Mouse (Mus musculus) thymus, adult 2 months (tissue): Measurements from ENCODE around the gene Gm5134. TPM values are rescaled to one million over a fixed set of nuclear protein-coding genes. Genes with fewer than 3 reads are reported as not detected.
A peak's percentile ranks its signal among the peaks of the same experiment; 100 is the strongest.

Experiments
- DNase-seq: peaks from one replicate; pipeline ENCODE4 v3.0.0; 2021
- H3K27ac ChIP-seq: fragments of 200-500 bp; 2 replicates; pipeline ENCODE4 v1.5.1; 2012; ENCODE audit warnings: low read length, control low read depth; ENCODE audit not compliant: control insufficient read depth, insufficient read depth
- H3K27me3 ChIP-seq: fragments of 200-500 bp; 2 replicates; pipeline ENCODE4 v1.6.1; 2012; ENCODE audit warnings: mild to moderate bottlenecking, low read length, moderate library complexity, mixed read lengths; ENCODE audit not compliant: control insufficient read depth, insufficient read depth
- H3K36me3 ChIP-seq: fragments of 200-500 bp; 2 replicates; pipeline ENCODE4 v1.6.1; 2012; ENCODE audit warnings: mild to moderate bottlenecking, low read length, moderate library complexity; ENCODE audit not compliant: control insufficient read depth, insufficient read depth
- H3K4me1 ChIP-seq: fragments of 200-500 bp; replicated peaks from 2 replicates; pipeline ENCODE4 v1.6.1; 2012; ENCODE audit warnings: low read length; ENCODE audit not compliant: control insufficient read depth, insufficient read depth
- H3K4me3 ChIP-seq: fragments of 200-500 bp; 2 replicates; pipeline ENCODE4 v1.5.1; 2012; ENCODE audit warnings: mild to moderate bottlenecking, low read length, control low read depth, moderate library complexity; ENCODE audit not compliant: control insufficient read depth, insufficient read depth
- CTCF ChIP-seq: fragments of 200-500 bp; IDR thresholded peaks from 2 replicates; pipeline ENCODE4 v1.5.1; 2012; ENCODE audit warnings: mild to moderate bottlenecking, control low read depth, low read length, moderate library complexity, borderline replicate concordance; ENCODE audit not compliant: control insufficient read depth, poor library complexity, insufficient read depth; ENCODE audit errors: extremely low read depth
- POLR2A ChIP-seq: fragments of 200-500 bp; IDR thresholded peaks from 2 replicates; pipeline ENCODE4 v1.6.1; 2012; ENCODE audit warnings: mild to moderate bottlenecking, low read length, control low read depth, moderate library complexity; ENCODE audit not compliant: control insufficient read depth, poor library complexity, insufficient read depth; ENCODE audit errors: extremely low read depth
- WGBS: fragments of 180-500 bp; shearing (Covaris S2); methylation state at CpG from one replicate; pipeline ENCODE4 v1.1.7; 2018; 5-methylcytosine and 5-hydroxymethylcytosine counted together
- polyA plus RNA-seq: library from polyadenylated mRNA; depleted of rRNA; stranded (reverse); fragments of >200 nt; gene quantifications from 2 replicates; pipeline ENCODE4 v1.2.3, GENCODE M21; 2012

The Gm5134 gene
- polyA plus RNA-seq, 1 experiment = 4.0 TPM

DNA sequence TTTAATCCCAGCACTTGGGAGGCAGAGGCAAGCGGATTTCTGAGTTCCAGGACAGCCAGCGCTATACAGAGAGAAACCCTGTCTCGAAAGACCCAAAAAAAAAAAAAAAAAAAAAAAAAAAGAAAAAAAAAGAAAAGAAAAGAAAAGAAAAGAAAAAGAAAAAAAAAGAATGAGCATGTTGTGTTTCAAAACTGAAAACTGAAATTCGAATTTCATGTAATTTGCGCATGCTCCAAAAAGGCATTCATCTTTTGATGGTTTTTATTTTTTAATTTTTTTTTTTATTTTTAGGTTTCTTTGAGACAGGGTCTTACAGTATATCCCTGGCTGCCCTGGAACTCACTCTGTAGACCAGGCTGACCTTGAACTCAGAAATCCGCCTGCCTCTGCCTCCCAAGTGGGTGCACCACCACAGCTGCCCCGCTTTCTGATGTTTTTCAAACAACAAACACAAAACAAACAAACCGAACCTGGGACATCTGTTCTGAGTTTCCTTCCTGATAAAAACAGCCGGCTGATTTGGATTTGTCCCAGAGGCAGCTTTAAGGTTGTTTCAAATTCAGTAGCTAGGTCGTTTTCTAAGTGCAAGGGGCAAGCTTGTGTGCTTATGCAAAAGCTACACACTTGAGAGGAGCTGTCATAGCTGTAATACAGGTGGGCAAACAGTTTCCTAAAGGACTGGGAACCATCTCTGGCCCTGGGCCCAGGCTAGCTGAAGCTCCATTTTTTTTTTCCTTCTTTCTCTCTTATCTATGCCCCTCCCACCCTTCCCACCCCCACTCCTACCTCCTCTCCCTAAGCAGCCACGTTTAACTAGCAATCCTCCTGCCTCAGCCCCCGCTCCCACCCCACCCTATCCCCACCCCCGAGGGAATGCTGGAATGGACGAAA, 77.4 kb downstream of the Gm5134 start:
- WGBS = 50% methylated on average over 14 of the region's 14 CpGs
- H3K36me3 ChIP-seq = no peaks in the 10 kb centered on the region
- DNase-seq = no peak
- no peaks in the 10 kb centered on the region for H3K27me3 ChIP-seq
- no peak overlapping the region for H3K27ac ChIP-seq
- peaks cover 8% of the 10 kb centered on the region for H3K4me1 ChIP-seq
- H3K4me3 ChIP-seq = peak overlapping the region; percentile 73
- TF ChIP-seq CTCF = no peak
- TF ChIP-seq POLR2A = no peak

DNA sequence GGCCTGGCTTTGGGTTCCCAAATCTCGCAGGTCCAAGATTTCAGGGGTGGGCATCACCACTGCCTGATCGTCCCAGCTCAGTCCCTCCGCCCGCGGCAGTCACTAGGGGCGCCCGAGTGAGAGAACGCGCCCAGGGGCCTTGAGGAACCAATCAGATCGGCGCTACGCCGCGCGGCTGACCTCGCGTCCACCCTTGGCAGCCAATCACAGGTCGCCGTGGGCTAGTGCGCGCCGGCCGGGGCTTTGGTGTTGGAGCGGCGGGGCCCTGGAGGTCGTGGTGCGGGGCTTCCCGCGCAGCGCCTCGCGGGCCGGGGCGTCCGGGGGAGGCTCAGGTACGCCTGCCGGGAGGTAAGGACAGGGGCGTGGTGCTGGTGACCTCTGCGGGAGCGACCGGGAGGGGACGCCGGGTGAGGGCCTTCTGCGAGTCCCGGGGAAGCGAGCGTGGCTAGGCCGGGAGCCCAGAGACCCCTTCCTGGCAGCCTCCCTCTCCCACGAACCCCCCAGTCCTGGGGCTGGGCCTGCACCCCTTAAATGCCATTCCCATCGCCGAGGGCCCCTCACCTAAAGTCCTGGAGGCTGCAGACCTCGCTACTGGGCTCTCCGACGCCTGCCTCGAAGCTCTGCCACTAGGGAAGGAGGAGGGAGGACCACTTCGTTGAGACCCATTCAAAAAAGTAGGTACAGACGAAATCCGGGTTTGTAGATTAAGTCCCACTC, 78.2 kb downstream of the Gm5134 start, which contains the start of gene Zfp280b:
Zfp280b (plus strand) TSS at position 249 of the 717 bp plus-strand sequence.
- peak; percentile 96 for DNase-seq
- WGBS = under 1% methylated on average over 58 of the region's 58 CpGs
- TF ChIP-seq POLR2A = peak; percentile 84
- TF ChIP-seq CTCF = peak; percentile 79
- Histone ChIP-seq H3K4me1 (peaks cover 8% of the 10 kb centered on the region), H3K36me3 (no peaks in the 10 kb centered on the region; the same call in 1 of the 2 replicates), H3K27me3 (no peaks in the 10 kb centered on the region), H3K4me3 (peak within 1 kb of the TSS; percentile 73), H3K27ac (no peak within 1 kb of the TSS)

DNA sequence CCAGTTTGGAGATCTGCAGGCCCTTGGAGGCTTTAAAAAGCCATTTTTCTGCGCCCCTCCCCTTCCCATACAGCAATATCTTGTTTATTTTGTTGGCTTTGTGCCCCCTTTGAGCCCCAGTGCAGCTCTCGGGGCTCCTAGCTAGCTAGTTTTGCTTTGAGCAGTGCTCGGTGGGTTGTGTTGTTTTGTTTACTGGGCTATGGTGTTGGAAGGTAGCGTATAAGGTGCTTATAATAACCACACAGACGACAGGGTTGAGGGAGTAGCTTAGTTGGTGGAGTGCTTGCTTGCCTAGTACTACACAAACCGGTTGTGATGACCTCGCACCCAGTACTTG, 78.8 kb downstream of the Gm5134 start:
- TF ChIP-seq POLR2A (no peak), CTCF (no peak)
- no peak for DNase-seq
- Histone ChIP-seq H3K4me1 (peaks cover 11% of the 10 kb centered on the region), H3K27me3 (no peaks in the 10 kb centered on the region), H3K27ac (no peak overlapping the region), H3K4me3 (peak overlapping the region; percentile 73), H3K36me3 (peaks cover 3% of the 10 kb centered on the region)
- 18% methylated on average over 7 of the region's 7 CpGs for WGBS

DNA sequence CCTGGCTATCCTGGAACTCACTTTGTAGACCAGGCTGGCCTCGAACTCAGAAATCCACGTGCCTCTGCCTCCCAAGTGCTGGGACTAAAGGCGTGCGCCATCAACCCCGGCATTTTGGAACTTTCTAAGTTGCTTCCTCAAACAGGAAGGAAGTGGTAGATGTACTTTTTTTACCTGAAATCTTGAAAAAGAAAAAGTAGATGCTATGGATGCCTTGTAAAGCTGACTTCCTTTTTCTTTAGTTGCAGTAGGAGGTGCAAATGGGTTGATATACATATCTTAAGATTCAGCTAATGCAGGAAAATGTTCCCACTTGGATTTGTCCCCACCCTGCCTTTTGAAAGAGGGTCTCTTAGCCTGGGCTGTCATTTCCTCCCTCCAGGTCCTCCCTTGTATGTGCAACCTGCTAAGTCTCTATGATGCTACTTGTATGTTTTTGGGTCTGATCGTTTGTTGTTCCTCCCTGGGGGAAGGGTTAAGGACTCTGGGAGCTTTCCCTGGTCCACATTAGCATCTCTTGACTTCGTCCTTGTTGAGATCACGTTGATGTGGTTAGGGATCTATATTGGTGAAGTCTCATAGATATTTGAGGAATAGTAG, 79.8 kb downstream of the Gm5134 start:
- H3K27ac ChIP-seq = peak overlapping the region; percentile 21; the same call in 1 of the 2 replicates
- H3K27me3 ChIP-seq = no peaks in the 10 kb centered on the region
- 53% methylated on average over 8 of the region's 8 CpGs for WGBS
- TF ChIP-seq POLR2A = no peak
- no peak for TF ChIP-seq CTCF
- no peak overlapping the region for H3K4me3 ChIP-seq
- no peak for DNase-seq
- peaks cover 13% of the 10 kb centered on the region for H3K36me3 ChIP-seq
- peaks cover 15% of the 10 kb centered on the region for H3K4me1 ChIP-seq

DNA sequence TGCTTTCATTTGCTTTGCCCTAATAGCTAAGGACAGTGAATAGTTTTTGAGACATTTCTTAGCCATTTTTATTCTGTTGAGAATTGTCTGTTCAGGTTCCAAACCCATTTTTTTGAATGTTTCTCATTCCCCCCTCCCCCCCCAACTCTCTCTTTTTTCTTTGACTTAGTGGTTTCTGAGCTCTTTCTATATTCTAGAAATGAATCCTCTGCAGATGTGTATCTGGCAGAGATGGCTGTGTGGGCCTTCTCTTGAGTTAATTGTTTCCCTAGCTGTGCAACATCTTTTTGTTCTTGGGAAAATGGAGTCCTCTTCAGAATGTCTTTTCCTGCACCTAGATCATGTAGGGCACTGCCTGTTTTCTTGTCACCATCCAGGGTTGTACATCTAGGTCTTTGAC, 81.0 kb downstream of the Gm5134 start:
- peaks cover 25% of the 10 kb centered on the region for H3K36me3 ChIP-seq
- H3K27ac ChIP-seq = no peak overlapping the region
- DNase-seq = no peak
- no peak overlapping the region for H3K4me3 ChIP-seq
- peaks cover 15% of the 10 kb centered on the region for H3K4me1 ChIP-seq
- H3K27me3 ChIP-seq = no peaks in the 10 kb centered on the region
- TF ChIP-seq POLR2A = no peak

DNA sequence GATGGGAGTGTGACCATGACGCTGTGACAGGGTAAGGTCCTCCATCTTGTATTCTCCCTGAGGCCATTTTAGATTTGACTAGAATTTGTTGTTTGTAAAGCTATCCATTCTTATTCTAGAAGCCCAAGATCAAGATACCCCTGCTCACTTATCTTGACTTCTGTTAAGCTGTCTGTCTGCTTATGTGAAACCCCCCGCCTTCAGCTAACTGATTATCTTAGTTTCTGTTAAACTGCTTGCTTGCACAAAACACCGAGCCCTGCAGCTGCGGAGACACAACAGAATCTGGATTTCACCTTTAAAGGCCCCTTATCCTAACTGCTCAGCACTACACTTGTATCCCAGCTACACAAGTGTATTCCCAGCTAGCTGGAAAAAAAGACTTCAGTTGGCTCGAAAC, 82.6 kb downstream of the Gm5134 start:
- H3K27ac ChIP-seq = no peak overlapping the region
- no peaks in the 10 kb centered on the region for H3K27me3 ChIP-seq
- peaks cover 12% of the 10 kb centered on the region for H3K4me1 ChIP-seq
- no peak for DNase-seq
- TF ChIP-seq POLR2A = no peak
- TF ChIP-seq CTCF = no peak
- H3K4me3 ChIP-seq = no peak overlapping the region
- H3K36me3 ChIP-seq = peaks cover 29% of the 10 kb centered on the region
- 95% methylated on average over 5 of the region's 5 CpGs for WGBS
